Mouse (Mus musculus): ENCODE measurements at regions not wholly inside any gene's neighbourhood (a gene's known extent, or its start where the extent isn't known, plus 50 kb on each side); places are given as distances from the start of the nearest gene placed in this dataset.
A peak's percentile ranks its signal among the peaks of the same experiment; 100 is the strongest.

- no peak overlapping the region for H3K4me2 ChIP-seq
- WGBS, result 40% methylated on average over 2 of the region's 2 CpGs
- no peak overlapping the region for H3K9ac ChIP-seq
- H3K36me3 ChIP-seq, result no peaks in the 10 kb centered on the region
- no peaks in the 10 kb centered on the region for H3K27me3 ChIP-seq
- H3K4me1 ChIP-seq, result no peaks in the 10 kb centered on the region
- no peaks in the 10 kb centered on the region for H3K9me3 ChIP-seq
- no peak overlapping the region for H3K27ac ChIP-seq
- ATAC-seq (ENCODE audit: insufficient number of reproducible peaks, low FRiP score, low TSS enrichment, low read depth), result no peak
- no peak overlapping the region for H3K4me3 ChIP-seq
Measured at GRCm38 (mm10) chr14:55301996-55302395, 80.2 kb downstream of the Dhrs2 start.

- no peaks in the 10 kb centered on the region for H3K36me3 ChIP-seq
- no peaks in the 10 kb centered on the region for H3K9me3 ChIP-seq
- no peak overlapping the region for H3K4me2 ChIP-seq
- no peak for ATAC-seq (ENCODE audit: insufficient number of reproducible peaks, low FRiP score, low TSS enrichment, low read depth)
- H3K4me3 ChIP-seq, result no peak overlapping the region
- no peaks in the 10 kb centered on the region for H3K4me1 ChIP-seq
- 70% methylated on average over 6 of the region's 6 CpGs for WGBS
- H3K27me3 ChIP-seq, result no peaks in the 10 kb centered on the region
- no peak overlapping the region for H3K9ac ChIP-seq
- H3K27ac ChIP-seq, result no peak overlapping the region
Measured at GRCm38 (mm10) chr14:55313615-55314014, 91.8 kb downstream of the Dhrs2 start.

GRCm38 (mm10) chr14:55323897-55324296 lies 102.1 kb downstream of the Dhrs2 start:
- Histone ChIP-seq H3K4me3 (no peak overlapping the region), H3K27me3 (no peaks in the 10 kb centered on the region), H3K4me2 (no peak overlapping the region), H3K36me3 (no peaks in the 10 kb centered on the region), H3K9me3 (no peaks in the 10 kb centered on the region), H3K27ac (no peak overlapping the region), H3K9ac (no peak overlapping the region), H3K4me1 (no peaks in the 10 kb centered on the region)
- no peak for ATAC-seq (ENCODE audit: insufficient number of reproducible peaks, low FRiP score, low TSS enrichment, low read depth)

GRCm38 (mm10) chr14:55324335-55324734 lies 102.5 kb downstream of the Dhrs2 start:
- H3K9me3 ChIP-seq, result no peaks in the 10 kb centered on the region
- WGBS, result 54% methylated on average over 3 of the region's 3 CpGs

GRCm38 (mm10) chr14:55333812-55334211 lies 112.0 kb downstream of the Dhrs2 start:
- Histone ChIP-seq H3K4me1 (no peaks in the 10 kb centered on the region), H3K27me3 (no peaks in the 10 kb centered on the region), H3K9me3 (no peaks in the 10 kb centered on the region), H3K36me3 (no peaks in the 10 kb centered on the region), H3K27ac (no peak overlapping the region), H3K4me3 (no peak overlapping the region), H3K9ac (no peak overlapping the region), H3K4me2 (no peak overlapping the region)
- 42% methylated on average over 3 of the region's 3 CpGs for WGBS
- ATAC-seq (ENCODE audit: insufficient number of reproducible peaks, low FRiP score, low TSS enrichment, low read depth), result no peak

More at GRCm38 (mm10) chr14:55324335-55324734, 102.5 kb downstream of the Dhrs2 start:
- Histone ChIP-seq H3K4me2 (no peak overlapping the region), H3K27me3 (no peaks in the 10 kb centered on the region), H3K9ac (no peak overlapping the region), H3K27ac (no peak overlapping the region), H3K4me1 (no peaks in the 10 kb centered on the region), H3K4me3 (no peak overlapping the region), H3K36me3 (no peaks in the 10 kb centered on the region)
- no peak for ATAC-seq (ENCODE audit: insufficient number of reproducible peaks, low FRiP score, low TSS enrichment, low read depth)

GRCm38 (mm10) chr14:55334305-55334704 lies 112.5 kb downstream of the Dhrs2 start:
- H3K9me3 ChIP-seq, result no peaks in the 10 kb centered on the region
- no peak overlapping the region for H3K4me3 ChIP-seq
- 86% methylated on average over 7 of the region's 7 CpGs for WGBS
- no peak overlapping the region for H3K9ac ChIP-seq
- no peak for ATAC-seq (ENCODE audit: insufficient number of reproducible peaks, low FRiP score, low TSS enrichment, low read depth)
- H3K4me1 ChIP-seq, result no peaks in the 10 kb centered on the region
- H3K36me3 ChIP-seq, result no peaks in the 10 kb centered on the region
- no peaks in the 10 kb centered on the region for H3K27me3 ChIP-seq
- no peak overlapping the region for H3K27ac ChIP-seq
- no peak overlapping the region for H3K4me2 ChIP-seq

- no peaks in the 10 kb centered on the region for H3K27me3 ChIP-seq
- H3K27ac ChIP-seq, result no peak overlapping the region
- ATAC-seq (ENCODE audit: insufficient number of reproducible peaks, low FRiP score, low TSS enrichment, low read depth), result no peak
- no peaks in the 10 kb centered on the region for H3K36me3 ChIP-seq
- H3K9ac ChIP-seq, result no peak overlapping the region
- no peak overlapping the region for H3K4me3 ChIP-seq
- no peaks in the 10 kb centered on the region for H3K9me3 ChIP-seq
- H3K4me2 ChIP-seq, result no peak overlapping the region
- H3K4me1 ChIP-seq, result no peaks in the 10 kb centered on the region
- WGBS, result 79% methylated on average over 1 of the region's 1 CpGs
Measured at GRCm38 (mm10) chr14:55335586-55335985, 113.8 kb downstream of the Dhrs2 start.

- no peak for ATAC-seq (ENCODE audit: insufficient number of reproducible peaks, low FRiP score, low TSS enrichment, low read depth)
- H3K4me3 ChIP-seq, result no peak overlapping the region
- H3K4me1 ChIP-seq, result no peaks in the 10 kb centered on the region
- H3K9ac ChIP-seq, result no peak overlapping the region
- H3K36me3 ChIP-seq, result no peaks in the 10 kb centered on the region
- WGBS, result 57% methylated on average over 5 of the region's 5 CpGs
- H3K27ac ChIP-seq, result no peak overlapping the region
- H3K9me3 ChIP-seq, result no peaks in the 10 kb centered on the region
- H3K27me3 ChIP-seq, result no peaks in the 10 kb centered on the region
- no peak overlapping the region for H3K4me2 ChIP-seq
Measured at GRCm38 (mm10) chr14:55336451-55337195, 114.8 kb downstream of the Dhrs2 start.

GRCm38 (mm10) chr14:55338010-55338409 lies 116.2 kb downstream of the Dhrs2 start:
- H3K9me3 ChIP-seq, result no peaks in the 10 kb centered on the region
- H3K4me1 ChIP-seq, result no peaks in the 10 kb centered on the region
- no peak overlapping the region for H3K9ac ChIP-seq
- WGBS, result 60% methylated on average over 9 of the region's 9 CpGs
- no peaks in the 10 kb centered on the region for H3K36me3 ChIP-seq
- no peak for ATAC-seq (ENCODE audit: insufficient number of reproducible peaks, low FRiP score, low TSS enrichment, low read depth)
- H3K27me3 ChIP-seq, result no peaks in the 10 kb centered on the region
- no peak overlapping the region for H3K4me3 ChIP-seq
- peak overlapping the region; percentile 30; the same call in 1 of the 2 replicates for H3K27ac ChIP-seq
- H3K4me2 ChIP-seq, result no peak overlapping the region

GRCm38 (mm10) chr14:55338500-55338899 lies 116.7 kb downstream of the Dhrs2 start:
- no peak overlapping the region for H3K9ac ChIP-seq
- H3K4me3 ChIP-seq, result no peak overlapping the region
- H3K27ac ChIP-seq, result peak overlapping the region; percentile 30; the same call in 1 of the 2 replicates
- H3K4me1 ChIP-seq, result no peaks in the 10 kb centered on the region
- H3K27me3 ChIP-seq, result no peaks in the 10 kb centered on the region
- H3K9me3 ChIP-seq, result no peaks in the 10 kb centered on the region
- no peaks in the 10 kb centered on the region for H3K36me3 ChIP-seq
- no peak for ATAC-seq (ENCODE audit: insufficient number of reproducible peaks, low FRiP score, low TSS enrichment, low read depth)
- no peak overlapping the region for H3K4me2 ChIP-seq
- WGBS, result 55% methylated on average over 7 of the region's 7 CpGs

GRCm38 (mm10) chr14:55339036-55339614 lies 117.3 kb downstream of the Dhrs2 start:
- no peak overlapping the region for H3K27ac ChIP-seq
- no peaks in the 10 kb centered on the region for H3K36me3 ChIP-seq
- H3K27me3 ChIP-seq, result no peaks in the 10 kb centered on the region
- no peak overlapping the region for H3K4me2 ChIP-seq
- 76% methylated on average over 9 of the region's 9 CpGs for WGBS
- H3K4me3 ChIP-seq, result no peak overlapping the region
- H3K9me3 ChIP-seq, result no peaks in the 10 kb centered on the region
- H3K9ac ChIP-seq, result no peak overlapping the region
- H3K4me1 ChIP-seq, result no peaks in the 10 kb centered on the region
- ATAC-seq (ENCODE audit: insufficient number of reproducible peaks, low FRiP score, low TSS enrichment, low read depth), result no peak

- H3K9ac ChIP-seq, result no peak overlapping the region
- no peak overlapping the region for H3K4me2 ChIP-seq
- no peaks in the 10 kb centered on the region for H3K36me3 ChIP-seq
- 74% methylated on average over 1 of the region's 1 CpGs for WGBS
- H3K9me3 ChIP-seq, result no peaks in the 10 kb centered on the region
- no peaks in the 10 kb centered on the region for H3K4me1 ChIP-seq
- no peak for ATAC-seq (ENCODE audit: insufficient number of reproducible peaks, low FRiP score, low TSS enrichment, low read depth)
- no peaks in the 10 kb centered on the region for H3K27me3 ChIP-seq
- no peak overlapping the region for H3K27ac ChIP-seq
- H3K4me3 ChIP-seq, result no peak overlapping the region
Measured at GRCm38 (mm10) chr14:55343341-55343740, 121.5 kb downstream of the Dhrs2 start.
